Mouse (Mus musculus) hindbrain, embryonic 11.5 days (tissue): ENCODE data around the gene Gtf2i. TPM values are rescaled to one million over a fixed set of nuclear protein-coding genes. Genes with fewer than 3 reads are reported as not detected.

Experiments used
- ATAC-seq: fragments of 200-750 bp; cut with Nextera tagmentation; 2 replicates; pipeline ENCODE4 v1.8.0; 2017; ENCODE audit warnings: mild to moderate bottlenecking, moderate TSS enrichment, moderate library complexity; ENCODE audit not compliant: low FRiP score
- DNase-seq: peaks from one replicate; pipeline ENCODE4 v3.0.0-alpha.2; 2015; ENCODE audit warnings: low spot score
- H3K27ac ChIP-seq: fragments of 300-500 bp; sonication (generic); 2 replicates; pipeline ENCODE4 v1.5.1; 2014; ENCODE audit warnings: mild to moderate bottlenecking, low read depth, low read length
- H3K27me3 ChIP-seq: fragments of 300-500 bp; sonication (generic); 2 replicates; pipeline ENCODE4 v1.6.1; 2014; ENCODE audit warnings: mild to moderate bottlenecking, low read length, moderate library complexity, mixed read lengths; ENCODE audit not compliant: control insufficient read depth, insufficient read depth
- H3K36me3 ChIP-seq: fragments of 300-500 bp; sonication (generic); 2 replicates; pipeline ENCODE4 v1.6.1; 2014; ENCODE audit warnings: mild to moderate bottlenecking, low read length, moderate library complexity, mixed read lengths; ENCODE audit not compliant: control insufficient read depth, insufficient read depth
- H3K4me1 ChIP-seq: fragments of 300-500 bp; sonication (generic); replicated peaks from 2 replicates; pipeline ENCODE4 v1.6.1; 2014; ENCODE audit warnings: low read length, mixed read lengths; ENCODE audit not compliant: control insufficient read depth, insufficient read depth
- H3K4me2 ChIP-seq: fragments of 300-500 bp; sonication (generic); replicated peaks from 2 replicates; pipeline ENCODE4 v1.6.1; 2014; ENCODE audit warnings: mild to moderate bottlenecking, low read depth, low read length
- H3K4me3 ChIP-seq: fragments of 300-500 bp; sonication (generic); 2 replicates; pipeline ENCODE4 v1.5.1; 2014; ENCODE audit warnings: low read depth, low read length
- H3K9ac ChIP-seq: fragments of 300-500 bp; sonication (generic); 2 replicates; pipeline ENCODE4 v1.6.1; 2014; ENCODE audit warnings: low read depth, low read length
- H3K9me3 ChIP-seq: fragments of 300-500 bp; sonication (generic); 2 replicates; pipeline ENCODE4 v1.6.1; 2016; ENCODE audit warnings: low read length; ENCODE audit not compliant: control insufficient read depth
- WGBS: fragments of 180-500 bp; shearing (Covaris S2); extraction: QIAGEN DNeasy Blood & Tissue Kit; methylation state at CpG from one replicate; pipeline ENCODE4 v1.1.7; 2014; 5-methylcytosine and 5-hydroxymethylcytosine counted together
- polyA plus RNA-seq: library from polyadenylated mRNA; unstranded; fragments of >200 nt; fragmentation: Nextera tagmentation; extraction: Ambion mirVana; gene quantifications from 2 replicates; pipeline ENCODE4 v1.2.1, GENCODE M21; 2014

Gene Gtf2i
- polyA plus RNA-seq, 1 experiment from 2014 or later: 178 TPM

- H3K9ac ChIP-seq: no peak overlapping the region
- H3K4me2 ChIP-seq: no peak overlapping the region
- ATAC-seq (no peak), DNase-seq (no peak)
- H3K36me3 ChIP-seq: no peaks in the 10 kb centered on the region
- H3K27ac ChIP-seq: no peak overlapping the region
- H3K27me3 ChIP-seq: no peaks in the 10 kb centered on the region
- H3K4me3 ChIP-seq: no peak overlapping the region
- no peaks in the 10 kb centered on the region for H3K4me1 ChIP-seq
- no peaks in the 10 kb centered on the region for H3K9me3 ChIP-seq
- WGBS: 92% methylated on average over 6 of the region's 6 CpGs
Measured at GRCm38 (mm10) chr5:134328482-134329001, 14.0 kb upstream of the Gtf2i start.

DNA sequence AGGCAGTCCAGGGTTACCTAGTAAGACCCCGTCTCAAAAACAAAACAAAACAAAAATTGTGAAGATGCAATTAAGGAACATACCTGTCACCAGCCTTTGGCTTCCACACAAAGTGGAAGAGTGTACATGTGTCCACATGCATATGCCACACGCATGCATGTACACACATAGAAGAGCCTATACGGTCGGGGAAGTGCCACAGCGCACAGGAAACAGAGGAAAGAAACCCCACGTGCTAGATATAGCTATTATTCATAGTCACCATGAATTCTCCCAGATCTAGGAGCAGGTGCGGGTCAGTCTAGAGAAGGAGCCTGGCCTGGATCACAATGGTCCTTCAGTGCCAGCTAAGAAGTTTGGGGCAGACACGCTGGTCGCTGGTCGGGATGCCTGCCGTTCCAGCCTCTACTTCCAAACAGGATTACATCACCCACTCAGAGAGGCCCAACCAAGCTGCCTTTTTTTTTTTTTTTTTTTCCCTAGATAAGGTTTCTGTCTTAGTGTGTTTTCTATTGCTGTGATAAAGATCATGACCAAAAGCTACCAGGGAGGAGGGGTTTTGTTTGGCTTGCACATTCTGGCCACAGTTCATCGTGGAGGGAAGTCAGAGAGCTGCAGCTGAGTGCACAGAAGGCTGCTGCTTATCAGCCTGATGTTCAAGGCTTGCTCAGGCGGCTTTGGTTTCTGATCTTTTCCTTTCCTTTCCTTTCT lies 11.5 kb upstream of the Gtf2i start:
- 80% methylated on average over 13 of the region's 13 CpGs for WGBS

DNA sequence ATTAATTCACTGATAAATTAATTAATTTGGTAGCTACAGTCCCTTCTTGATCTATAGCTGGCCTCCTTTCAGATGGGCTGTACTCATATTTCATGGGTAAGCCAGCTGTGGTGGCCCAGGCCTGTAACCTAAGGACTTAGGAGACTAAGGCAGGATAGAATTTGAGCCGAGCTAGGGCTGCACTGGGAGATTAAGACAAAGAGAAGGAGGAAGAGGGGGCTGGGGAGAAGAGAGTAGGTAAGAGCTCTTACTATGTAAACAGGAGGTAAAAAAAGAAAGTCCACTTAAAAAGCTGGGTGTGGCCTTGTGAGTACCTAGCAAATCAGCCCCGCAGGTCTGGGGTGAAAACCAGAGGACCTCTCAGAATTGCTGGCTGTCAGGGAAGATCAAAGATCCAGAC lies 9.3 kb upstream of the Gtf2i start:
- no peak overlapping the region for H3K4me2 ChIP-seq
- no peaks in the 10 kb centered on the region for H3K9me3 ChIP-seq
- H3K36me3 ChIP-seq: no peaks in the 10 kb centered on the region
- WGBS: 25% methylated on average over 2 of the region's 2 CpGs
- no peak overlapping the region for H3K27ac ChIP-seq
- H3K4me1 ChIP-seq: no peaks in the 10 kb centered on the region
- no peak overlapping the region for H3K4me3 ChIP-seq
- no peak overlapping the region for H3K9ac ChIP-seq
- DNase-seq (no peak), ATAC-seq (no peak)
- no peaks in the 10 kb centered on the region for H3K27me3 ChIP-seq

More for the DNA sequence above, 11.5 kb upstream of the Gtf2i start:
- H3K4me1 ChIP-seq: no peaks in the 10 kb centered on the region
- ATAC-seq (no peak), DNase-seq (no peak)
- H3K4me2 ChIP-seq: no peak overlapping the region
- no peak overlapping the region for H3K27ac ChIP-seq
- no peak overlapping the region for H3K9ac ChIP-seq
- no peaks in the 10 kb centered on the region for H3K36me3 ChIP-seq
- no peaks in the 10 kb centered on the region for H3K27me3 ChIP-seq
- H3K9me3 ChIP-seq: no peaks in the 10 kb centered on the region
- H3K4me3 ChIP-seq: no peak overlapping the region

- H3K4me2 ChIP-seq: no peak overlapping the region
- DNase-seq (no peak), ATAC-seq (no peak)
- no peak overlapping the region for H3K9ac ChIP-seq
- H3K36me3 ChIP-seq: no peaks in the 10 kb centered on the region
- no peaks in the 10 kb centered on the region for H3K27me3 ChIP-seq
- 92% methylated on average over 13 of the region's 13 CpGs for WGBS
- no peaks in the 10 kb centered on the region for H3K9me3 ChIP-seq
- no peaks in the 10 kb centered on the region for H3K4me1 ChIP-seq
- no peak overlapping the region for H3K27ac ChIP-seq
- H3K4me3 ChIP-seq: no peak overlapping the region
Measured at GRCm38 (mm10) chr5:134323311-134323710, 8.8 kb upstream of the Gtf2i start.

DNA sequence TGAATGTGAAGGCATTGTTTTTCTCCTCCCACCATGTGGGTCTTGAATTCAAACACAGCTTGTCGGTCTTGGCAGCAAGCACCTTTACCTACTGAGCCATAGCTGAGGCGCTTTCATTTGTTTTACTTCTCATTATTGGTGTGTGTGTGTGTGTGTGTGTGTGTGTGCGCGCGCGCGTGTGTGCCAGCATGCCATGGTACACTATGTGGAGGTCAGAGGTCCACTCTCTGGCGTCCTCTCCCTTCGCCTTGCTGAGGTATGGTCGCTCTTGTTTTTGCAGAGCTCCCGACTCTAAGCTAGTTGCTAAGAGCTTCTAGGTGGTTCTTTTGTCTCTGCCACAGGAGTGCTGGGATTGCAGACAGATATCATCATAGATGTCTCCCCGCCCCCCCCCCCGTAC lies 7.8 kb upstream of the Gtf2i start:
- ATAC-seq (no peak), DNase-seq (no peak)
- Histone ChIP-seq H3K36me3 (no peaks in the 10 kb centered on the region), H3K4me3 (no peak overlapping the region), H3K9ac (no peak overlapping the region), H3K27ac (no peak overlapping the region), H3K27me3 (no peaks in the 10 kb centered on the region), H3K4me1 (no peaks in the 10 kb centered on the region), H3K9me3 (no peaks in the 10 kb centered on the region), H3K4me2 (no peak overlapping the region)
- WGBS: 87% methylated on average over 13 of the region's 13 CpGs

GRCm38 (mm10) chr5:134321699-134322098 lies 7.1 kb upstream of the Gtf2i start:
- WGBS: 75% methylated on average over 7 of the region's 7 CpGs
- no peak for DNase-seq
- H3K4me2 ChIP-seq: no peak overlapping the region
- H3K9me3 ChIP-seq: no peaks in the 10 kb centered on the region
- H3K27ac ChIP-seq: no peak overlapping the region
- H3K27me3 ChIP-seq: no peaks in the 10 kb centered on the region
- H3K4me1 ChIP-seq: no peaks in the 10 kb centered on the region
- no peak overlapping the region for H3K4me3 ChIP-seq
- no peaks in the 10 kb centered on the region for H3K36me3 ChIP-seq
- H3K9ac ChIP-seq: no peak overlapping the region
- ATAC-seq: no peak

GRCm38 (mm10) chr5:134318903-134319302 lies 4.3 kb upstream of the Gtf2i start:
- Histone ChIP-seq H3K27me3 (no peaks in the 10 kb centered on the region), H3K4me3 (no peak overlapping the region), H3K9ac (no peak overlapping the region), H3K36me3 (no peaks in the 10 kb centered on the region), H3K9me3 (no peaks in the 10 kb centered on the region), H3K4me1 (no peaks in the 10 kb centered on the region), H3K4me2 (no peak overlapping the region), H3K27ac (no peak overlapping the region)
- 88% methylated on average over 6 of the region's 6 CpGs for WGBS
- DNase-seq (no peak), ATAC-seq (no peak)

DNA sequence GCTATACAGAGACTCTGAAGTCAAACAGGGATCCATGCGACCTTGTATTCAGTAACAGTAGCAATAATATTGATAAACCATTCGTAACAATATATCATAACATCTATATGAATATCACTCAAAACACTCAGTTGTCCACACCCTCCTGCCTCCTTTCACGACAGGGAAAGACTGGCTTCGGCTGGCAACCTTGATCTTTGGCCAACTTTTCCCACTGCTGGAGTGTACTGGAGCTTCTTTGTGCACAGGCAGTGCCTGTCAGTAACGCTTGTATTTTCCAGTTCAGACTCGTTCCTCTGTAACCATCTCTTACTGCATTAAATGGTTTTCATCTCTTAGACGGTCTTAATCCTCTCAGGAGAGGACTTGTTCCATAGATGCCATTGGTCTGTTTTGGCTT lies 2.2 kb upstream of the Gtf2i start:
- Histone ChIP-seq H3K4me3 (no peak overlapping the region), H3K9me3 (no peaks in the 10 kb centered on the region), H3K4me2 (no peak overlapping the region), H3K4me1 (no peaks in the 10 kb centered on the region; the same call in 1 of the 2 replicates), H3K27ac (no peak overlapping the region), H3K9ac (no peak overlapping the region), H3K27me3 (no peaks in the 10 kb centered on the region), H3K36me3 (no peaks in the 10 kb centered on the region)
- no peak for DNase-seq
- no peak for ATAC-seq
- WGBS: 72% methylated on average over 7 of the region's 7 CpGs
